Mouse (Mus musculus) forelimb bud, embryonic 11.5 days (tissue): Measurements from ENCODE around the gene Maml2.
A peak's percentile ranks its signal among the peaks of the same experiment; 100 is the strongest.

Experiments used
- DNase-seq: peaks from one replicate; pipeline ENCODE4 v3.0.0-alpha.2; 2012; ENCODE audit warnings: low read depth, low spot score

Maml2 gene

DNA sequence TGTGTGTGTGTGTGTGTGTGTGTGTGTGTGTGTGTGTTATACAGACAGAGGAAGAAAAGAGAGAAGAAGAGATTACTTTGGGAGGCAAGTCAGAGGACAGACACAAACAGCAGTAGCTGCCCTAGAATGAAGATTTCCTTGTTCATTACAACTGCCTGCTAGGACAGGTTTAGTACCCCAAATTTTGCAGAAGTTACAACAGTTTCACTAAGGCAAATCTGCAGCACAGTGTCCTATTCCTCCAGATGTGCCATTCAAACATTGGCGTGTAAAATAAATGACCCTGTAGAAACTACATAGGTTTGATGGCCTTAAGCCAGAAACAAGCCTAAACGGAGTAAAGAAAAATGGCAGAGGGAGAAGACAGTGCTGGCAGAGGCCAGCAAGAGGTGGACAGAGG, 195.1 kb downstream of the Maml2 start:
- DNase-seq, result no peak

GRCm38 (mm10) chr9:13493746-13494145, 196.0 kb downstream of the Maml2 start:
- DNase-seq, result no peak

DNA sequence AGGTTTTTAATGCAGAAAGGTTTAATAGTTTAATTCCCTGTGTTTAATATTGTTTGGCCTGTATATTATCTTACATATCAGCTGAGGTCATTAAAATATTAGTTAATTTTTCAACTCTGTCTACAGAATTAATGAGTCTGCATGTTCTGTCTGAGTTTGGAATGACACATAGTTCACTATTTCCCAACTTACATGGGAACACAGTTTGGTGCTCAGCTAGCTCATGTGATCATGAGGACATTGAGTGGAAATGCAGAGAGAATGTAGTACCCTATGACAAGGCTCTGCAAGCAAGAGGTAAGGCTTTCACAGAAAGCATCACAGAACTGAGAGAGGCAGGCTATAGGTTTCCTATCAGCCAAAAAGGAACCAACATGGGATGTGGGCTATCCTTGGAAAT, 197.8 kb downstream of the Maml2 start:
- no peak for DNase-seq

- DNase-seq, result no peak
These were observed 199.3 kb downstream of the Maml2 start for GRCm38 (mm10) chr9:13497016-13497415.

DNA sequence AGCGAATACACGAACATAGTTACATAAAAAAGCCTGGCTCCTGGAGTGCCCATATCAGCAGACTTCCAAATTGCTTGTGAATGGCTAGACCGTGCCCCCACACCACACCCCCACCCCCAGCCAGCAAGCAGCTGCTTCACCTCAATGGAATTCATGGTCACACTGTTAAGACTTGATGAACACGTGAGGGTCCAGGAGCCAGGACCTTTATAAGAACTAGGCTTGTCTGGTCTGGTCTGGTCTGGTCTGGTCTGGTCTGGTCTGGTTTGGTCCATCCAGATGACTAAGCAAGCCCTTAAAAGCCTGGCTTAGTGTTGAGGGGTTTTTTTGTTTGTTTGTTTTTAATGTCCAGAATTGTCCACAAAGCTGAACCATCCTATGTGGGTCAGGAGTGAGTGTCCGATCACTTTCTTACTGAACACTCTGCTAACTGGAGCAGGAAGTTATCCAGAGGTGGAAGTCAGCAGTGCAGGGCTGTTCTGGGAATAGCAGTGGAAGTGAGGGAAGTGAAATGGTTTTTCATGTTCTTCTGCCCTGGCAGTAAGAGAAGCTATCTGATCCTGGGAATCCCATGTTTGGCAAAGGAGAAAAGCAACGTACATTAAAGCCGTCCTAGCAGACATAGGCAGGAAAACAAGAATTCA, 200.1 kb downstream of the Maml2 start:
- DNase-seq, result peak; percentile 36

DNA sequence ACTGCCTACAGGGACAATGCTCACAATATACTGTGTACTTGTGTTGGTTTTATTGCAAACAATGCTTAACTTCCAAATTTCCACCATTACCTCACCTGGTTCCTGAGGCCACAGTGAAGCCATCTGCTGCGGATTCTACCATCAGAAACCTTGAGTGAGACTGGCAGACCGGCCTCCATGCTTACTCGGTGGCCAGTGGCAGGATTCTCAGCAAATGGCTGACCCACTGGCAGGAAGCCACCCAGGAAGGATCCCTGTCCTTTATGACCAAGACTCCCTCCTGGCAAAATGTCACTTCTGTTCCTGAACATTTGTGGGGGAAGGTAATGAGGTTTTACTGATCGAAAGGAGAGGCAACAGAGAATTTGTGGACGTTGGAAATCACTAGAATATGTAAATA, 202.3 kb downstream of the Maml2 start:
- DNase-seq, result no peak

DNA sequence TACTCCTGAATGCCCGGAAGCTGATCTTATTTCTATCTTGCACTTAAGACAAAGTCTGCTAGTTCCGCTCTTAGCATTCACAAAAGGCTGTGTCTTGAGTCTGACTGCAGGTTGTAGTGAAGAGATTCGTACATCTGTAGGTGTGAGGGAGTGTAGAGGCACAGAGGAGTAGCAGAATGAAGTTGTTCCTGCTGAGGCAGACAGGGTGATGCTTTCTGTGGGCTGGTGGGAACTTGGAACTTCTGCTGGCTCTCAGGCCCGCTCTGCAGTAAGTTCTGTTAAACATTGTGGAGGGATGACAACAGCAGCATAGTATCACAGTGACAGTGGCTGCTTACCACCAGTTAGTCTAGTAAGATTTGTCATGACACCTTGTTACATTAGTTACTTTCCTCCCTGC, 207.3 kb downstream of the Maml2 start:
- no peak for DNase-seq

DNA sequence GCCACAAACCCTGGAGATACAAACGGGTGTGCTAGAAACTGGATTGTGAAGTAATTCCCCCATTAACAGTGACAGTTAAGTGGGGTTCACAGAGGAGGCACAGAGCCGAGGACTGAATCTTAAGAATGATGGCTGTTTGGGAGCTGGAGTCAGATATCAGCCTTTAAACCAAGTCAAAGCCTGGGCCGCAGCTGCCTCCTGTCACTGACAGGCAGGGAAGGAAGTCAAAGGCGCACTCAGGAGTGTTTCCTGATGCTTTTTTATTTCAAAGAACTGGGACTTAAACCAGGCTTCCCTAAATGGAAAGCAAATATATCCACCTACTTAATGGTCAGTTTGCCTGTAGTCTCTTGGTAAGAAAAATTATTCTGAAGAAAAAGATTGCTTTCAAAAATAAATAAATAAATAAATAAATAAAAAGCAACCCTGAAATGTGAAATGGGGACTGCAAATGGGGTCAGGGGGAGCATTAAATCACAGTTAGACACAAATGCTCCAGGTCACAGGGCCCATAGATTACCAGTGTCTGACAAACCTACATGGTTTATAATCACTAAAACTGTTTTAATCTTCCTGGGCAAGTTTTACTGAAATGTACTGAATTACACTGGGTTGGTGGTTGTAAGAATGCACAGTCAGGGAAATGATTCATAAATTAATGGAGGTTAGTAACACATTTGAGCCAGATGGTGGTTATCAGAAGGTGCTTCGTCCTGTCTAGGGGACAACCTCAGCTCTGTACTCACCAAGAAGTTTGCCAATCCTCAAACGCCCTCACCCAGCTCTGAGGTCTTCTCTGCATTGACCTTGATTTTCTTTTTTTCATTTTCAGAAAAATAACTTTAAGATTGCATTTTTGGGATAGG, 209.4 kb downstream of the Maml2 start:
- peak; percentile 61 for DNase-seq

- no peak for DNase-seq
These were observed 210.0 kb downstream of the Maml2 start for GRCm38 (mm10) chr9:13507822-13508188.

- no peak for DNase-seq
These were observed 212.0 kb downstream of the Maml2 start for GRCm38 (mm10) chr9:13509751-13510150.

GRCm38 (mm10) chr9:13510621-13511369, 213.0 kb downstream of the Maml2 start:
- DNase-seq, result no peak

GRCm38 (mm10) chr9:13513135-13513534, 215.4 kb downstream of the Maml2 start:
- DNase-seq, result no peak

- no peak for DNase-seq
These were observed 216.7 kb downstream of the Maml2 start for GRCm38 (mm10) chr9:13514435-13514834.

DNA sequence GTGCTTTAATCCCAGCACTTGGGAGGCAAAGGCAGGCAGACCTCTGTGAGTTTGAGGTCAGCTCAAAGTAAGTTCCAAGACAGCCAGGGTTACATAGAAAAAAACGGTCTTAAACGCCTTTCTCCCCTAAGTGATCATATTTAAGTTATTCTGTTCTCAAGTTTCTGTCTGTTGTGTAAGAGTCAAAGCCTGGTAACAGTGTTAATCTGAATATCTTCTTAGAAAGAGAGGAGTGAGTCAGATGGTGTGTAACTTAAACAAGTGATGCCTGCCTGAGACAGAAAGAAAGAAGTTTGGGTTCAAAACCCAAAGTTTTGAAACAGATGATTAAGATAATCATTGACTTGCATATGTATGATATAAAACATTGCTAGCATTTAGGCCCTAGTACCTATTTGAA, 218.2 kb downstream of the Maml2 start:
- DNase-seq, result no peak

DNA sequence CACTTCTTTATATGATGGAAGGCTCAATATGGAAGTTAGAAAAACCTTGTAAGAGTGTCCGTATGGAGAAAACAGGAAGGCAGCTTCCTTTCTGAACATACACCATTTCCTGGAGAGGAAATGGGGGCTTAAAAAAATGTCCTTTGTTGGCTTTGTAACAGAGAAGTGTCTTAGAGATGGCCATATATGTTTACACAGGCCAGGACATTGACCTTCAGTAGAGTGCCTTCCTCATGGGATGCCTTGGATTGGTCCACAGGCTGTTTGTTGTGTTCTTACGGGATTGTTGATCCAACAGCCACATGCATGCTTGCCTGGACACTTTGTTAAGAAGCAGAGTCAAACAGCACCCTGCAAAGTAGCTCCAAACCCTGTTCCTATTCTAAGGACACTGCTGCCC, 220.3 kb downstream of the Maml2 start:
- no peak for DNase-seq

DNA sequence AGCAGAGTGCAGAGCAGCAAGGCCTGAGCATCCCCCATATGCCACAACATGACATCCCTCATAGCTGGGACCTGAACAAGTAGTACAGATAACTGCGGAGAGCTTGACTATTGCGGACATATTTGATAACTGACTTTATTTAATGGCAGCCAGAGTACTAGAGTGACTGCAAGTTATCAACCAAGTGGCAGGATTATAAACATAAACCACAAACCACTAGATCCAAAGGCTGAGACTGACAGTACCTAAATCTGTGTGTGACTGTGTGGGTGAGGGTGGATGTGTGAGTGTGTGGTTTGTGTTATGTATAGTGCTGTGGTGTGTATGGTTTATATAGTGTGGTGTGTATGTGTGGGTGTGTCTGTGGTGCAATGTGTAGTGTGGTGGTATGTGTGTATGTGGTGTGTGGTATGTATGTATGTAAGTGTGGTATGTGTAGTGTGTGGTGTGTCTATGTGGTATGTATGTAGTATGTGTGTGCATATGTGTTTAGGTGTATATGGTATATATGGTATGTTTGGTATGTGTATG, 220.7 kb downstream of the Maml2 start:
- DNase-seq, result no peak

- DNase-seq, result no peak
These were observed 224.5 kb downstream of the Maml2 start for GRCm38 (mm10) chr9:13522061-13522820.

DNA sequence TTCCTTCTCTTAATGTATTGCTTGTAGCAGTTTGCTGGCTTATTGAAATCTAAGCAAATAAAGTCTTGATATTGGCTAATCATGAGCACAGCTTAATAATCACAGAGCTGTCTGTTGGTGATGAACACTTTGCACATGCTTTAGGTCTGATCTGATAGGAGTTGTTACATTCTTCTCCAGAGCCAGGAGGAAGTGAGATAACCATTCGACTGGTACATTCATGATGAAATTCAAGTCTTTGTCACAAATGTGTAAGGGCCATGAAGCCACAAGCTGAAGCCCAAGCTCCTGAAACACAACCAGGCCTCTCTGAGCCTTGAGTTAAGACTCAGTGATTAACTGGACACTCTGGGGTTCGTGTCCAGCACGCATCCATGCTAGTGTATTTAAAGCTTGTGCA, 225.3 kb downstream of the Maml2 start:
- no peak for DNase-seq

- no peak for DNase-seq
These were observed 227.3 kb downstream of the Maml2 start for GRCm38 (mm10) chr9:13525075-13525474.

GRCm38 (mm10) chr9:13525561-13526255, 228.0 kb downstream of the Maml2 start:
- no peak for DNase-seq

DNA sequence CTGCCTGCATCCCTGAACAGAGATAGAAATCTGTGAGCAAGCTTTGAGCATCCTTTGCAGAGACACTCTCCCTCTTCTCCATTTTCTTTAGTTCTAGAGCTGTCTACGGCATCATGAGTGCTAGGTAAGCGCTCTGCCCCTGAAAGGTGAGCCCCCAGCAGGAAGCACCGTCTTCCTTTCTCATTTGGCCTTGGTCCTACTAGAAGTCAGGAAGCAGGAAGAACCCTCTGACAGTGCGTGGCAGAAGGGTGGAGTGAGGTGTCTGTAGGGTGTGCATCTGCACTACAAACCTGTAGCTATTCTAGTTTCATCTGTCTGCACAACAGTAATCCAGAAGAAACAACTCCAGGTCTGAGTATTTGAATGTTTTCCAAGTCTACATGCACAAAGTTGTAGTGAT, 232.8 kb downstream of the Maml2 start:
- no peak for DNase-seq
